Mouse (Mus musculus): ENCODE measurements around the gene Cst9.

Cst9 gene

GRCm38 (mm10) chr2:148877016-148877770 is 42.2 kb downstream of the Cst9 start:
- peak; percentile 63 for DNase-seq (ENCODE audit: low spot score)

- DNase-seq (ENCODE audit: low spot score), result no peak
Observed at GRCm38 (mm10) chr2:148878641-148879130, 43.7 kb downstream of the Cst9 start.

- DNase-seq (ENCODE audit: low spot score), result no peak
Observed at GRCm38 (mm10) chr2:148879199-148879598, 44.3 kb downstream of the Cst9 start.

GRCm38 (mm10) chr2:148884738-148885137 is 49.8 kb downstream of the Cst9 start:
- DNase-seq (ENCODE audit: low spot score), result no peak
